Mouse (Mus musculus): ENCODE measurements around the gene Zfp260.

Zfp260 gene

DNA sequence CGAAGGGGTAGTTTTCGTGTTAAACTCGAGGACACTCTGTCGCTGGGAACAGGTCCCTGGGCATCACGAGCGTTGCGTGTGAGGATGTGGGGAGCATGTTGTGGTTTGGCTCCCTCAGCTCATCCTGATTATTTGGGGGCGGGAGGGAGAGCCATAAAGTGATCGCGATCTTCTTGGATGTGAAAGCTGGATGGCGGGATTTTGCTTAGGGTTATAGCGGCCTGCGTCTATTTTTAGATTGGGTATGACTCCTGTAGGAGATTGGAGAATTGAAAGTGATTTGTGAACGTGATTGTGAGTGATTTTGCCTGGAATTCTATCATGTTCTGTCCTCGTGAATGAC lies 27.6 kb downstream of the Zfp260 start:
- peak; percentile 67 for DNase-seq (ENCODE audit: low read depth, low spot score)

DNA sequence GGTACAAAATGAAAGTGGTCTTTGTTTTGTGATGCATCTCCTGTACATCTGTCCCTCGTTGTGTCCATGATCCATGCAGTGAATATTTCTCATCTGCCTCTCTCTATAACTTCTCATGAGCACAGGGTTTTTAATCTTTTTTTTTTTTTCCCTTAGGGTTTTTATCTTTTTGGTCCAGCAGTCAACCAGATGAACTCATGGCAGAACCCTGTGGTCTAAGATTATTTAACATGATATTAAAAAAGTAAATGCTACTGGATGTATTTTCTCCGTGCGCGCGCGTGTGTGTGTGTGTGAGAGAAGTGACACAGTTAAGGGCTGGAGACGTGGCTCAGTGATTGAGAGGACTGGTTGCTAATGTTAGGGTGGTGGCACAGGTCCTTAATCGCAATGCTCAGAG lies 35.3 kb downstream of the Zfp260 start:
- no peak for DNase-seq (ENCODE audit: low read depth, low spot score)

DNA sequence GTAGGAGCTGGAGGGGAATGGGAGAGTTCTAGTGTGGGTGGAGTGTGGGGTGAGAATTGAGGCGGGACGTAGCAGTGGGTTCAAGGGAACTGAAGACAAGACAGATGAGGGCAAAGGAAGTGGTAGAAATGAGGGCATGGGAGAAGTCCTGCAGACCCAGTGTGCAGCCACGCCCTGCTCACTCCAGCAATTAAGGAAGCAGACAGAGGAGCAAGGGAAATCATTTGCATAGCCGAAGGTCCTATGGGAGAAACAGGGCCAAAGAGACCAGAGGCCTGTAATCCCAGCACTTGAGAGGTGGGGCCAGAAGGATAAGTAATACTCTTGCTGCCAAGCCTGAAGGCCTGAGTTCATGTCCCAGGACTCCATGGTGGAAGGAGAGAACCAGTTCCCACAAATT lies 37.8 kb downstream of the Zfp260 start:
- DNase-seq (ENCODE audit: low read depth, low spot score): peak; percentile 64

DNA sequence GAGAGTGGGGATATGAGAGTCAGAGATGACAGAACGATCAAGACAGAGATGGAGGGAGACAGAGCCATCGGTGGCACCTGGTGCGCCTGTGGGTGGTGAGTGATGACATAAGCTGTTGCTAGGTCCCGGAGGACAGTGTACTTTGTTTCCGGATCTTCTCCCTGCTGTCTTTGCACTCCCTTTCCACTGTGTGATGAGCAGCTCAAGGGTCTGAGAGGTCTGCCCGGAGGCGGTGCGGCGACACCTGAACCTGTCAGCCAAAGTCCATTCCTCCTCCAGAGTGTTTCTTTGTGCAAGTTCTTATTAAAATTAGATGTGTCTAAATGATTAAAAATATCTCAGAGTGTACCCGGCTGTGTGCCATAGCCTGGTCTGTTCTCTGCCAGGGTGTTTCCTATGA lies 42.2 kb downstream of the Zfp260 start:
- no peak for DNase-seq (ENCODE audit: low read depth, low spot score)

DNA sequence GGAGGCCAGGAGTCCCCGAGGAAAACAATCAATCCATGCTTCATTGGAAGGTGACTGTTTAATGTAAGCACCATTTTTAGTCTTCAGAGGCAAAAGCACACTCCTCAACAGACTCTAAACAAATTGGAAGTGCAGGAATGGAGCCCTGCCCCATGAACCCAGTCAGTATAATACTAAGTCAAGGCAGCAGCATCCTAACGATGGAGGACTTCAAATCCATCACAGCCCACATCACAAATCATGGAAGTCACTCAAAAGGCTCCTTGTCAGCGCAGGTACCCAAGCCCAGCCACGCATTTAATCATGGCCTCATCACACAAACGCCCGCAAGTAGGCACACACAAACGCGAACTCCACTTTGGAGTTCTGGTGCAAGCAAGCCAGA lies 48.6 kb downstream of the Zfp260 start:
- DNase-seq (ENCODE audit: low read depth, low spot score): no peak

DNA sequence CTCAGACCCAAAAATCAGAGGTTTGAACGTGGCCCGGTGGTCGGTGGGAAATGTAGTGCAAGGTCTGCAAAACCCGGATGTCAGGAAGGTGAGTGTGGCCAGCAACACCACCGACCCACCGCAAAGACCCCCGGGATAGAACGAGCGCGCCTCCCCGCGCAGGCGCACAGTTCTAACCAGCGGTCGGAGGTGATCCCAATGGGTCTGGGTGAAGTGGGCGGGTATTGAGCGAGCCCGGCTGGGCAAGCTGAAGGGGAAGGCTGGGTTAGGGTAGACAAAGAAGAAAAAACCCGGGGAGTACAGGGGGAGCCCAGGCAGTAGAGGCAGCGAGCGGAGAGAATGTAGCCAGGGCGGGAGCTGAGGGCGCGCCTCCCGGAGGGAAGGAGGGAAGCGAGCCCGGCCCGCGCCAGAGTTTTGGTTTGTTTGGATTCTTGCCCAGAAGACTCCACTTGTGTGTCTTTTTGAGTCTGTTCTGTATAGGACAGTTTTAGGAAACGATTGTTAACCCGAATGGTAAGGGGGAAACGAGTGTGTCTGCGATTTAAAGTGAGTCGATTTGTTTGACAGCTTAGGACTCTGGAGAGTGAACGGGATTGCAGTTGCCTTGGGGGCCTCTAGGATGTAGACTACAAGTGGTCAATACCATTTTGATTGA lies 49.1 kb downstream of the Zfp260 start:
- DNase-seq (ENCODE audit: low read depth, low spot score): peak; percentile 93

DNA sequence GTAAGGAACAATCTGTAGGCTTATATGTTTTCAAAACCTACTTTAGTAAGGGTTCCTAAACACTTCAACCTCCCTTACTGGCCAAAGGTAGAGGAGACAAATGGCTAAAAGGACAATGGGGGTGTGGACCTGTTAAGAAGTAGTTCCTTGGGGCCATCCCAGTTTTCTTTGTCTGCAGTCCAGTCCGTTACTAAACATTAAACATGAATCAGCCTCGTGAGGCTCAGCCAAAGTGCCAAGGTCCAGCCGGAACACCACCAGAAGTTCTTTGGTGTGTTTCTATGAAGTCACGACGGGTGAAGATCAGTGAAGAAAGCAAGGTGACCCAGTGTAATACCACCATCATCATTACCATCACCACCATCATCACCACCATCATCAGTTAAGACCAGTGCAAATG lies 52.4 kb downstream of the Zfp260 start:
- no peak for DNase-seq (ENCODE audit: low read depth, low spot score)

DNA sequence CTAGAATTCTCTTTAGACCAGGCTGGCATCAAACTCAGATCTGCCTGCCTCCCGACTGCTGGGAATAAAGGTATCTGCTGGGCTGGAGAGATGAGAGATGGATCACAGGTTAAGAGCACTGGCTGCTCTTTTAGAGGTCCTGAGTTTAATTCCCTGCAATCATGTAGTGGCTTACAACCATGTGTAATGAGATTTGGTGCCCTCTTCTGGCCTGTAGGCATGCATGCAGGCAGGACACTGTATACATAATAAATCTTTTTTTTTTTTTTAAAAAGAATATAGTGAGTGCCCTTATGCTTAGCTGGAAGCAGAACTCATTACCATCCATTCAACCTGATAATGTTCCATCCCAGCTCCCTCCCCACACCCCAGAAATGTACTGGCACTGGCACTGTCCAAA lies 59.5 kb downstream of the Zfp260 start:
- DNase-seq (ENCODE audit: low read depth, low spot score): peak; percentile 62

DNA sequence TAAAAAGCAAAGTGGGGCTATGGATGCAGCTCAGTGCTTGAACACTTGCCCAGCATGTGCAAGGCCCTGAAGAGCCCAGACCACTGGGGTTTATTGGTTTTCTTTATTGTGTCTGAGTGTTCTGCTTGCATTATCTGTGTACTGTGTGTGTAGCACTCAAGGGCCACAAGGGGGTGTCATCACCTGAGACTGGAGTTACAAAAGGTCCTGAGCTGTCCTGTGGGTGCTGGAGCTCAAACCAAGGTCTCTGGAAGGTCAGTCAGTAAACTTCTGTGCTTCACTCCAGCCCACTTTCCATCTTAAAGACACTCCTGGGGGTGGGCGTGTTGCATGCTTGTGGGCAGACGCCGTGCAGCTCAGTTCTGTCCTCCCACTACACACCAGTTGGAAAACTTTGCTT lies 60.9 kb downstream of the Zfp260 start:
- DNase-seq (ENCODE audit: low read depth, low spot score): peak; percentile 96

Measured in R1 (cell line).